Mouse (Mus musculus): ENCODE data around the gene Las1l. TPM values are rescaled to one million over a fixed set of nuclear protein-coding genes. Genes with fewer than 3 reads are reported as not detected.
"Not testable (repeated sequence)": the region's sequence is repeated elsewhere in the genome, so short reads cannot be mapped to it uniquely, and the experiment has no call there.

The Las1l gene
- polyA plus RNA-seq (2015; fragmentation: Nextera tagmentation; extraction: Ambion mirVana) = 118 and 128 TPM in 2 replicates

DNA sequence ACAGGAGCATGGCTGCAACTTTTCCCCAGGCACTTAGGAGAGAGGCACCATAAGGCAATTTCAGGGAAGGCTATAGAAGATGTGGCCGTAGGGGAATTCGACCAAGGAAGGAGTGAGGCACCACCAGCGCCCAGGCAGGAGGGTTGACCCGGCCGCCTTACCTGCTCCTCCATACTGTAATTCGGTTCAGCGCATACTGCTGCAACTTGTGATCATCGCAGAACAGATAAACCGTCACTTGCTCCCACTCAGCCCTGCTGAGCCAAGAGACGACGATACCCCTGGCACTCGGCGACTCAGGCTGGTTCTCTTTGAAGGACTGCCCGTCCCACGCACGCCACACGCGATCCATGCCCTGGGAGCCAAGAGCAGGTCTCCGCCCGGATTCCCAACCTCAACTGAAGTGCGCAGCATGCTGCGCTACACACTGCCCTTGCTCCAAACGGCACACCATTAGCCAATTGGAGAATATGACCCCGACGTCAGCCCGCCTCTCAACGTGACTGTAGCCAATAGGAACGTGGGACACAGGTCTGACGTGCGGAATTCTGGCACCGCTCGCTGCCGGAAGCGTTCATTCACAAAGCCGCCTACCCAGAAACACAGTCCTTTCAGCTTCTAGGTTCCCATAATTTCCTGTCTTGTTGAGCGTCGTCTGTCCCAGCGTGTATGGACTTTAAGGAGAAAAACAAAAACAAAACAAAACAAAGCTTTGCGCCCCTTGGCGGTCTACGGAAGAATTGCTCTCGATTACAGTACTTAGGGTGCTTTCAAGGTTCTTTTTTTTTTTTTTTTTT lies at the start of gene Las1l:
Gene Las1l, minus strand, starts transcription at position 466 of the 797 bp plus-strand sequence.
- peak; percentile 100 for ATAC-seq (replicated peaks)
- Histone ChIP-seq H3K4me2 (peak within 1 kb of the TSS; percentile 60), H3K4me3 (peak within 1 kb of the TSS; percentile 63), H3K36me3 (replicated peaks) (no peaks in the 10 kb centered on the region), H3K27me3 (replicated peaks) (no peaks in the 10 kb centered on the region), H3K9me3 (no peaks in the 10 kb centered on the region), H3K27ac (peak within 1 kb of the TSS; percentile 63), H3K4me1 (peaks cover 9% of the 10 kb centered on the region), H3K9ac (peak within 1 kb of the TSS; percentile 55)
- 24% methylated on average over 42 of the region's 42 CpGs for WGBS

DNA sequence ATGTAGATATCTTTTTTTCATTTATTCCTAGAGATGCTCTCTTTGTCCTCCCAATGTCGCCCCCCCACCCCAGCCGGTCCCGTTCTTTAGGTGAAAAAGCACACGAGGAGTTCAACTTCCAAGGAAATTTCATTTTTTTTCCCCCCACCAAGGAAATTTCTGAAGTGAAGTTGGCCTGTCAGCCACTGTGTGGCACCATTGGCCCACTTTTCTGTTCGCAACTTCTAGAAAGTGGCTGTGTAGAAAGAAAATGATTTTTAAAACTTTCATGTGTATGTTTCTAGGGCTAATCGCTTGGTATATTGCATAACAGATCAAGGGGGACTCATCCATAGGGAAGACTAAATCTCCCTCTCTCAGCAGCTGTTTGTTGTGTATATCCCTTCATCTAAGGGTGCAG lies 49.6 kb upstream of the Las1l start:
- H3K27ac ChIP-seq = no peak overlapping the region

DNA sequence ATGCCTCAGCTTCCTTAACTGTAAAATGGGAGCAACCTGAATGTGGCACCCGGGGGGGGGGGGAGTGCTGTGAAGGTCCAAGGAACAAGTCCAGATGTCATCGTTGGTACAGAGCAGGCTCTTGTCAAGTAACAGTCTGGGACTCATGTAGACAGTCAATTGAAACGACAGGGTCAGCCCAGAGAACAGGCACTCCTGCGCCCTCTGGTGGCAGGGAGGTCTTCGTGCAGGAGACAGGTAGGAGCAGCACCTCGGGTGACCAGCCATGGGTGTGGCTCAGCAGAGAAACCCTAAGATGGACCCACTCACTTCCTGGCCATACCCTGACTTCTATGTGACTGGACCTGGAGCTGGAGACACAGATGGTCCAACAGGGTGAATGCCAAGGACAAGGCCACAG lies 42.8 kb upstream of the Las1l start:
- Histone ChIP-seq H3K9ac (no peak overlapping the region), H3K36me3 (replicated peaks) (no peaks in the 10 kb centered on the region), H3K9me3 (no peaks in the 10 kb centered on the region), H3K27me3 (replicated peaks) (no peaks in the 10 kb centered on the region), H3K4me1 (no peaks in the 10 kb centered on the region), H3K4me3 (no peak overlapping the region), H3K27ac (no peak overlapping the region), H3K4me2 (no peak overlapping the region)
- 72% methylated on average over 6 of the region's 6 CpGs for WGBS
- ATAC-seq (replicated peaks) = no peak

More for the DNA sequence above, 49.6 kb upstream of the Las1l start:
- Histone ChIP-seq H3K36me3 (replicated peaks) (no peaks in the 10 kb centered on the region), H3K9ac (no peak overlapping the region), H3K4me2 (no peak overlapping the region), H3K4me1 (no peaks in the 10 kb centered on the region), H3K27me3 (replicated peaks) (no peaks in the 10 kb centered on the region), H3K4me3 (no peak overlapping the region), H3K9me3 (no peaks in the 10 kb centered on the region)
- ATAC-seq (replicated peaks) = no peak
- WGBS = 77% methylated on average over 6 of the region's 6 CpGs

DNA sequence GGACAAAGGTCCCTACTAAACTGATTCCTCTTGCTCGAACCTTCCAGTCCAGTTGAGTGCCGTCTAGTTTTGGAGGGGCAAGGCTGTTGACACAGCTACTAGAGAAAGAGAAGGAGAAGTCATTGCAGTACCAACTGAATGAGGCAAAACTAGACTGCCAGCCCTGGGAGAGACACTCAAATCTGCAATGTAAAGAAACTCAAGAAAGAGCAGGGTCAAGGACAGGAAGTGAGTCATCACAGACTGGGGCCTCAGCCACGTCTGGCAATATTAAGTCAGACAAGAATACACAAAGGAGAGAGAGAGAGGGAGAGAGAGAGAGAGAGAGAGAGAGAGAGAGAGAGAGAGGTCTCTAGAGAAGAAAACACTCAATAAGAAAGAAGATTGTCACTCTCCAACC lies 36.4 kb upstream of the Las1l start:
- Histone ChIP-seq H3K27ac (no peak overlapping the region), H3K4me1 (no peaks in the 10 kb centered on the region), H3K9ac (no peak overlapping the region), H3K9me3 (no peaks in the 10 kb centered on the region), H3K36me3 (replicated peaks) (no peaks in the 10 kb centered on the region), H3K27me3 (replicated peaks) (no peaks in the 10 kb centered on the region), H3K4me2 (no peak overlapping the region), H3K4me3 (no peak overlapping the region)
- WGBS = 64% methylated on average over 3 of the region's 3 CpGs
- ATAC-seq (replicated peaks) = no peak

DNA sequence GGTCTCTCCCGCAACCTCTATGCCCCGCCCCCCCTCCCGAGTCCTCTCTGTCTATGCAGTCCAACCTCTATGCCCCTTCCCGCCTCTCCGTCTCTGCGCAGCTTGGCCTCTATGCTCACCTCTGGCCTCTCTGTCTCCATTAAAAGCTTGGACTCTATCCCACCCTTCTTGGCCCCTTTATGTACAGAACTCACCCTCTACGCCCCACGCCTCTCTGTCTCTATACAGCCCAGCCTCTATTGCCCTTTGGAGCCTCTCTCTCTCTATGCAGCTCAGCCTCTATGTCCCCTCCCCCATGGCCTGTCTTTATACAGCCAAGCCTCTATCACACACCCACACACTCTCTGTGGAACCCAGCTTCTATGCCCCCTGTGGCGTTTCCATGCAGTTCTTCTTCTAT lies 13.2 kb upstream of the Las1l start:
- H3K4me2 ChIP-seq = no peak overlapping the region
- no peak overlapping the region for H3K9ac ChIP-seq
- H3K36me3 ChIP-seq (replicated peaks) = no peaks in the 10 kb centered on the region
- ATAC-seq (replicated peaks) = no peak
- H3K4me3 ChIP-seq = no peak overlapping the region
- H3K27ac ChIP-seq = no peak overlapping the region
- WGBS = 71% methylated on average over 9 of the region's 9 CpGs
- H3K9me3 ChIP-seq = no peaks in the 10 kb centered on the region
- no peaks in the 10 kb centered on the region for H3K27me3 ChIP-seq (replicated peaks)
- H3K4me1 ChIP-seq = 0 out of 2 replicates have a peak, but pooled peaks cover 3% of the 10 kb centered on the region

DNA sequence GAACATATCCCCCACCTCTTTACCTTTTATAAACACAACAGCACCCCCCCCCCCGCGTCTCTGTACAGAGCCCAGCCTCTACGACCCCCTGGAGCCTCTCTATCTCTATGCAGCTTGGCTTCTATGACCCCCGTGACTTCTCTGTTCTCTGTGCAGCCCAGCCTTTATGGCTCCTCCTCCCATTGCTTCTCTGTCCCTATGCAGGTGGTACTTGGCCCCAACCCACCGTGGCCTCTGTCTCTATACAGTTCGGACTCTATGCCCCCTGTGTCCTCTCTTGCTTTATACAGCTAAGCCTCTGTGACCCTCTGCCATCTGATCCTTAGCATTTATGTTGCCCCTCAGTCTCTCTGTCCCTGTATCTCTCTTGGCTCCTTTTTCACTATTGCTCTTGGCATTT lies 12.4 kb upstream of the Las1l start:
- no peak; the same call in 1 of the 2 replicates for ATAC-seq (replicated peaks)
- Histone ChIP-seq H3K36me3 (replicated peaks) (no peaks in the 10 kb centered on the region), H3K27ac (peak overlapping the region; percentile 85; the same call in 1 of the 2 replicates), H3K9ac (no peak overlapping the region), H3K9me3 (no peaks in the 10 kb centered on the region), H3K4me2 (peak overlapping the region; percentile 57; the same call in 1 of the 2 replicates), H3K4me3 (no peak overlapping the region), H3K27me3 (replicated peaks) (no peaks in the 10 kb centered on the region), H3K4me1 (0 out of 2 replicates have a peak, but pooled peaks cover 3% of the 10 kb centered on the region)
- 33% methylated on average over 6 of the region's 6 CpGs for WGBS

DNA sequence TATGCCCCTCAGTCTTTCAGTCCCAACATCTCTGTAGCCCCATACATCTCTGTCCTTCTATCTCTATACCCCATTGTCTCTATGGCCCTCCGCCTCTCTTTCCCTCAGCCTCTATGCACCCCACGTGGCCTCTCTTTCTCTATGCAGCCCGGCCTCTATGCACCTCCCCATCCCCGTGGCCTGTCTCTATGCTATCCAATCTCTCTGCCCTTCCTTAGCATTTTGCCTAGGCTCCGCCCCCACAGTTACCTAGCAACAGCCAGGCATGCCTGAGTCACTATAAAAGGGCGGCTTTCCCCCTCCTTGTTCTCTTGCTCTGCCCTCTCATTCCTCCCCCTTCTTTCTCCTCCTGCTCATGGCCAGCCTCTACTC lies 11.8 kb upstream of the Las1l start:
- H3K36me3 ChIP-seq (replicated peaks) = no peaks in the 10 kb centered on the region
- peak; percentile 96 for ATAC-seq (replicated peaks)
- H3K9ac ChIP-seq = peak overlapping the region; percentile 46
- 0 out of 2 replicates have a peak, but pooled peaks cover 3% of the 10 kb centered on the region for H3K4me1 ChIP-seq
- peak overlapping the region; percentile 85 for H3K27ac ChIP-seq
- no peaks in the 10 kb centered on the region for H3K27me3 ChIP-seq (replicated peaks)
- H3K9me3 ChIP-seq = no peaks in the 10 kb centered on the region
- H3K4me3 ChIP-seq = peak overlapping the region; percentile 41
- peak overlapping the region; percentile 57 for H3K4me2 ChIP-seq
- 25% methylated on average over 6 of the region's 6 CpGs for WGBS

DNA sequence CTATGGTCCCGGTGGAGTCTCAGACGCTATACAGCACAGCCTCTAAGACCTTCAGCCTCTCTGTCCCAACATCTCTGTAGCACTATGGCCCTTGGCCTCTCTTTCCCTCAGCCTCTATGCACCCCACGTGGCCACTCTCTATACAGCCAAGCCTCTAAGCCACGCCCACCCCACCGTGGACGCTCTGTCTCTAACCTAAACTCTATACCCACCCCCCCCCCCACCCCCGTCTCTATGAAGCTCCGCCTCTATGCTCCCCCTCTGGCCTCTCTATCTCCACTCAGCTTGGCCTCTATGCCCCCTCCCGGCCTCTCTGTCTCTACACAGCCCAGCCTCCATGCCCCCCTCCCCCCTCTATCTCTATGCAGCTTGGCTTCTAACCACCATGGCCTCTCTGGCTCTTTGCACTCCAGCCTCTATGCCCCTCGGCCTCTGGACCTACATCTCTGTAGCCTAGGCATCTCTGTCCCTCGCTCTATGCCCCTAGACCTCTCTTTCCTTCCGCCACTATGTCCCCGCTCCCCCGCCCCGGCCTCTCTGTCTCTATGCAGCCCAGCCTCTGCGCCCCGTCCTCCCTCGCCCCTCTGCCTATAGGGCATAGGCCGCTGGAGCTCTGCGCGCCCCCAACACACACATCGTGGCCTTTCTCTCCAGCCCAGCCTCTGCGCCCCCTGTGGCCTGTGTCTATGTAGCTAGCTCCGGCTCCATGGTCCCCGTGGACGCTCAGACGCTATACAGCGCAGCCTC lies 11.3 kb upstream of the Las1l start:
- ATAC-seq (replicated peaks) = peak; percentile 88
- Histone ChIP-seq H3K4me2 (peak overlapping the region; percentile 57), H3K27me3 (replicated peaks) (no peaks in the 10 kb centered on the region), H3K27ac (peak overlapping the region; percentile 85), H3K36me3 (replicated peaks) (no peaks in the 10 kb centered on the region), H3K4me1 (0 out of 2 replicates have a peak, but pooled peaks cover 3% of the 10 kb centered on the region), H3K4me3 (peak overlapping the region; percentile 41), H3K9ac (peak overlapping the region; percentile 46), H3K9me3 (no peaks in the 10 kb centered on the region)
- 26% methylated on average over 28 of the region's 28 CpGs for WGBS

DNA sequence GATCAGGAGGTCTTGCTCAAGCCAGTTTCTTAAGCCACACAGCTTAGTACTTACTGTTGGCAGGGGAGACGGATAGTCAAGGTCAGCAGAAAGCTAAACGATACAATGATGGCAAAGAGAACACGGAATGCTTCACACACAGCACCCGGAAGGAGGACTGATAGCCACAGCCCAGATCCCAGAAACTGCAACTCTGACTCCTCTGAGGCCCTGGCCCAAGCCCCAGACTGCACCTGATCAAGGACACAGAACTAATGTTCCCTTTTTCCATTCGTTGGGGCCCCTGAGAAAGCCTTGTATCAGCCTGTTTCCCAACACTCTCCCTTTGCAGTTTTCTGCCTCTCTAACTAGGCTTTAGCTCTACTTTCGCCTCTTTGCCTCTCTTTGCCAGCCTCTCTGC lies 8.3 kb upstream of the Las1l start:
- Histone ChIP-seq H3K27ac (no peak overlapping the region), H3K9ac (no peak overlapping the region), H3K27me3 (replicated peaks) (no peaks in the 10 kb centered on the region), H3K4me2 (no peak overlapping the region), H3K4me1 (0 out of 2 replicates have a peak, but pooled peaks cover 3% of the 10 kb centered on the region), H3K9me3 (no peaks in the 10 kb centered on the region), H3K4me3 (no peak overlapping the region), H3K36me3 (replicated peaks) (no peaks in the 10 kb centered on the region)
- 77% methylated on average over 6 of the region's 6 CpGs for WGBS
- no peak for ATAC-seq (replicated peaks)

DNA sequence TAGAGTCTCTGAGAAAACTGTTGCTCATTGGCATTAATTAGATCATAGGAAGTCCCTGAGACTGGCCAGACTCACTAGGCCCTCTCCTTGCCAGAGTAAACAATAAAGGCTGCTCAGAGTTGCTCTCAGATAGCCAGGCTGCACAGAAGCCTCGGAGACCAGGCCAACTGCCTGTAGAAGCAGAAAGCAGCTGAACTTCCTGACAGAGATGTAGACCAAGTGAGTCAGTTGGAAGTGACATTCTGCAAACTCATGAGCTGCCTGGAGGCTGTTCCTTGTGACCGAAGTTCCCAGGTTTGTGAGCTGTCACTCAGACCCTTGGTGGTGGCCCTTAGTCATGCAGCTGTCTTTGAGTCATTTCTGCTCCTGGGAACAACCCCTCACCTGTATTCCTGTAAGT lies 6.6 kb upstream of the Las1l start:
- Histone ChIP-seq H3K36me3 (replicated peaks) (no peaks in the 10 kb centered on the region), H3K27me3 (replicated peaks) (no peaks in the 10 kb centered on the region), H3K4me2 (no peak overlapping the region), H3K9ac (no peak overlapping the region), H3K27ac (no peak overlapping the region), H3K4me3 (no peak overlapping the region), H3K4me1 (no peaks in the 10 kb centered on the region), H3K9me3 (no peaks in the 10 kb centered on the region)
- ATAC-seq (replicated peaks) = no peak
- WGBS = 89% methylated on average over 2 of the region's 2 CpGs

DNA sequence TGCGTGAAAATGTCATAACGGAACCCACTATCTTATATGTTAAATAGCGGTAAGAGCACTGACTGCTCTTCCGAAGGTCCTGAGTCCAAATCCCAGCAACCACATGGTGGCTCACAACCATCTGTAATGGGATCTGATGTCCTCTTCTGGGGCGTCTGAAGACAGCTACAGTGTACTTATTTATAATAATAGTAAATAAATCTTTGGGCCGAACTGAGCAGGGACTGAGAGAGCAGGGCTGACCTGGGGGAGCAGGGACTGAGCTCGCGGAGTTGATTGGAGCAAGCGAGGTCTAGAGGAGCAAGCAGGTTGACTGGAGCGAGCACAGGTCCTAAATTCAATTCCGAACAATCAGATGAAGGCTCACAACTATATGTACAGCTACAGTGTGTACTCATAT lies 699 bp upstream of the Las1l start:
- H3K36me3 ChIP-seq (replicated peaks) = not testable (repeated sequence)
- WGBS = 44% methylated on average over 11 of the region's 11 CpGs

DNA sequence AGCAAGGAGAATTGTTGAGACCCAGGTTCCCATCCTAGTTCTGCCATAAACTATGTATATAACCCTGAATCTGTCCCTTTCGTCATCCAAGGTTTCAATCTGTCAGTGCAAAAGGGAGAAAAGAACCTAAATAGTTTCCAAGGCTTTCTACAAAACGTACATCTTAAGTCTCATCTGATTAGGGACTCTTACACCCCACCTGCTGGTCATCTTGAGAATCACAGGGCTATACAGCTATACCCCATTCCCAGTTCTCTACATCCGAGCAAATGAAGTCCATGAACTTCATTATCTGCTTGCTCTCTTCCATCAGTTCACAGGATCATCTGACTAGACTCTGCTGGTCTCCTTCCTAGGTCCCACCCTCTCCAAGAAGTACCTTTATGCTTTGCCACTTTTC lies 6.0 kb downstream of the Las1l start:
- no peak overlapping the region for H3K27ac ChIP-seq
- H3K9ac ChIP-seq = no peak overlapping the region
- H3K36me3 ChIP-seq (replicated peaks) = 0 out of 2 replicates have a peak, but pooled peaks cover 7% of the 10 kb centered on the region
- no peak overlapping the region for H3K4me2 ChIP-seq
- 39% methylated on average over 3 of the region's 3 CpGs for WGBS
- H3K27me3 ChIP-seq (replicated peaks) = no peaks in the 10 kb centered on the region
- ATAC-seq (replicated peaks) = peak; percentile 69; the same call in 1 of the 2 replicates
- H3K9me3 ChIP-seq = no peaks in the 10 kb centered on the region
- H3K4me3 ChIP-seq = no peak overlapping the region
- H3K4me1 ChIP-seq = peaks cover 5% of the 10 kb centered on the region

More for the DNA sequence above, 699 bp upstream of the Las1l start:
- Histone ChIP-seq H3K4me3 (peak overlapping the region; percentile 63), H3K4me2 (peak overlapping the region; percentile 48), H3K27ac (peak overlapping the region; percentile 63)
- H3K9ac ChIP-seq; H3K4me1 ChIP-seq; H3K9me3 ChIP-seq; H3K27me3 ChIP-seq (replicated peaks): not testable (repeated sequence)
- ATAC-seq (replicated peaks) = peak; percentile 37

All from midbrain, embryonic 15.5 days (tissue).